Mouse (Mus musculus) left cerebral cortex, adult 6 months (tissue): ENCODE data around the gene Gm17124. TPM values are rescaled to one million over a fixed set of nuclear protein-coding genes. Genes with fewer than 3 reads are reported as not detected.

Source experiments
- long read RNA-seq, 2 experiments: library from polyadenylated mRNA; unstranded; transcript quantifications; one replicate each; pipeline ENCODE4 v2.0.0; 2019 to 2020
- polyA plus RNA-seq: library from polyadenylated mRNA; unstranded; fragments of <200 nt; fragmentation: Nextera tagmentation; gene quantifications from 2 replicates; pipeline ENCODE4 v1.2.3, GENCODE M21; 2021

Gene Gm17124
- polyA plus RNA-seq: not detected in 2 replicates
- long read RNA-seq, experiment 1: 0 reads
- long read RNA-seq, experiment 2: 0 reads

DNA sequence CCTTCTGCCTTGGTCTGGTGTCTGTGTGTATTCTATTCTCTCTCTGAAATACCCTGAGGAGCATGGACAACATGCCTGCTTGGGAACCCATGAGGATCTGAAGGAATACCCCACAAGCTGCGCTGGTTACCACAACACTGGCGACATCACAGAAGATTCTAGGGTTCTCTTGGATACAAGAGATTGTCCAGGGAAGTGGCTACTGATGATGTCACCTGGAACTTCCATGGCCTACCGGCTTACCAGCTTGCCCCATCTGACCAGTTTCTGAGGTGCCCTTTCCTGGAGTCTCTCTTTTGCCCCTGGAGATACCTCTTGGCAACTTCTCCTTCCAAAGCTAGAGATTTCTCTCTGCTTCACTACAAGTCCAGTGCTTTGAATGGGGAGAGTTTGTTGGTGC lies at the start of gene Gm17124:
Gm17124 (minus strand) TSS at position 101 of the 400 bp plus-strand sequence.

DNA sequence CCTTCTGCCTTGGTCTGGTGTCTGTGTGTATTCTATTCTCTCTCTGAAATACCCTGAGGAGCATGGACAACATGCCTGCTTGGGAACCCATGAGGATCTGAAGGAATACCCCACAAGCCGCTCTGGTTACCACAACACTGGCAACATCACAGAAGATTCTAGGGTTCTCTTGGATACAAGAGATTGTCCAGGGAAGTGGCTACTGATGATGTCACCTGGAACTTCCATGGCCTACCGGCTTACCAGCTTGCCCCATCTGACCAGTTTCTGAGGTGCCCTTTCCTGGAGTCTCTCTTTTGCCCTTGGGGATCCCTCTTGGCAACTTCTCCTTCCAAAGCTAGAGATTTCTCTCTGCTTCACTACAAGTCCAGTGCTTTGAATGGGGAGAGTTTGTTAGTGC lies 42.1 kb upstream of the Gm17124 start, which contains the start of gene Gm3633:
Gm3633 (minus strand) TSS at position 101 of the 400 bp plus-strand sequence.

Other genes with a start within 250 kb of the Gm17124 start
- gene Gm8005, start 160.2 kb downstream of the Gm17124 start, polyA plus RNA-seq: not detected in 2 replicates
- gene Gm8011, start 136.0 kb downstream of the Gm17124 start, polyA plus RNA-seq: not detected in 2 replicates
- not detected in 2 replicates for gene Gm8020, start 97.5 kb downstream of the Gm17124 start, polyA plus RNA-seq
- gene Gm8024, start 75.6 kb downstream of the Gm17124 start, polyA plus RNA-seq: 0.14 TPM in 1 of 2 replicates, not detected in the other
- gene Gm3633, start 42.0 kb upstream of the Gm17124 start, polyA plus RNA-seq: not detected in 2 replicates
- 0.09 TPM in 1 of 2 replicates, not detected in the other for gene Gm10378, start 56.1 kb upstream of the Gm17124 start, polyA plus RNA-seq
- gene Gm3015, start 168.9 kb upstream of the Gm17124 start, polyA plus RNA-seq: not detected in 2 replicates
- not detected in 2 replicates for gene Gm10377, start 198.1 kb upstream of the Gm17124 start, polyA plus RNA-seq